Mouse (Mus musculus) MEL (cell line): ENCODE measurements around the gene Pde3a.

Source experiments
- BHLHE40 ChIP-seq: IDR thresholded peaks from 2 replicates; pipeline ENCODE4 v1.6.1; 2012; ENCODE audit warnings: low read depth, mild to moderate bottlenecking, inconsistent platforms, low read length, improper control_type of control experiment, borderline replicate concordance
- CHD1 ChIP-seq: IDR thresholded peaks from 2 replicates; pipeline ENCODE4 v1.6.1; 2012; ENCODE audit warnings: low read depth, mild to moderate bottlenecking, inconsistent platforms, low read length, improper control_type of control experiment
- CTCF ChIP-seq, 3 experiments: IDR thresholded peaks in 2 of 3; conservative IDR thresholded peaks in 1 of 3; 2 replicates each; pipeline ENCODE4 v1.5.1; 2011 to 2012; ENCODE audit warnings: low read length in 3 of 3, low read depth in 2 of 3, mild to moderate bottlenecking in 2 of 3, improper control_type of control experiment in 1 of 3, inconsistent platforms in 1 of 3, mixed read lengths in 1 of 3, moderate library complexity in 1 of 3; ENCODE audit not compliant: control insufficient read depth in 1 of 3, insufficient read depth in 1 of 3, poor library complexity in 1 of 3, severe bottlenecking in 1 of 3
- EP300 ChIP-seq, 2 experiments: IDR thresholded peaks; 2 replicates each; pipeline ENCODE4 v1.6.1; 2011; ENCODE audit warnings: improper control_type of control experiment in 2 of 2, low read length in 2 of 2, low read depth in 1 of 2, mild to moderate bottlenecking in 1 of 2
- ETS1 ChIP-seq: IDR thresholded peaks from 2 replicates; pipeline ENCODE4 v1.6.1; 2012; ENCODE audit warnings: low read depth, mild to moderate bottlenecking, inconsistent platforms, low read length, improper control_type of control experiment, moderate library complexity
- GATA1 ChIP-seq: IDR thresholded peaks from 2 replicates; pipeline ENCODE4 v1.6.1; 2011; ENCODE audit warnings: low read depth, low read length, improper control_type of control experiment
- JUND ChIP-seq: IDR thresholded peaks from 2 replicates; pipeline ENCODE4 v1.6.1; 2011; ENCODE audit warnings: low read depth, mild to moderate bottlenecking, improper control_type of control experiment, low read length
- MAX ChIP-seq: IDR thresholded peaks from 2 replicates; pipeline ENCODE4 v1.6.1; 2011; ENCODE audit warnings: low read length, improper control_type of control experiment
- MAZ ChIP-seq: IDR thresholded peaks from 2 replicates; pipeline ENCODE4 v1.6.1; 2012; ENCODE audit warnings: low read depth, mild to moderate bottlenecking, inconsistent platforms, low read length, improper control_type of control experiment
- POLR2A ChIP-seq, 2 experiments: IDR thresholded peaks; 2 replicates each; pipeline ENCODE4 v1.6.1; 2011 to 2012; ENCODE audit warnings: low read length in 2 of 2, mild to moderate bottlenecking in 2 of 2, control low read depth in 1 of 2, improper control_type of control experiment in 1 of 2, low read depth in 1 of 2, moderate library complexity in 1 of 2; ENCODE audit not compliant: control insufficient read depth in 1 of 2, insufficient read depth in 1 of 2, poor library complexity in 1 of 2
- POLR2AphosphoS2 ChIP-seq: IDR thresholded peaks from 2 replicates; pipeline ENCODE4 v1.6.1; 2011; ENCODE audit warnings: low read length, improper control_type of control experiment
- USF2 ChIP-seq, 2 experiments: IDR thresholded peaks; 2 replicates each; pipeline ENCODE4 v1.6.1; 2011 to 2012; ENCODE audit warnings: improper control_type of control experiment in 2 of 2, low read length in 2 of 2, borderline replicate concordance in 1 of 2, inconsistent platforms in 1 of 2, low read depth in 1 of 2, mild to moderate bottlenecking in 1 of 2; ENCODE audit not compliant: insufficient read depth in 1 of 2
- ZC3H11A ChIP-seq: IDR thresholded peaks from 2 replicates; pipeline ENCODE4 v1.6.1; 2012; ENCODE audit warnings: low read depth, mild to moderate bottlenecking, inconsistent platforms, low read length, improper control_type of control experiment
- ZNF384 ChIP-seq: IDR thresholded peaks from 2 replicates; pipeline ENCODE4 v1.6.1; 2012; ENCODE audit warnings: low read depth, mild to moderate bottlenecking, inconsistent platforms, low read length, improper control_type of control experiment

- no peak for TF ChIP-seq POLR2A (IDR thresholded peaks at IDR 0.05; ENCODE audit: control insufficient read depth in 1 of 2, insufficient read depth in 1 of 2, low read depth in 1 of 2, low read length in 2 of 2, poor library complexity in 1 of 2)
- no peak for TF ChIP-seq CTCF (IDR thresholded peaks at IDR 0.05 in 2 of 3, conservative IDR thresholded peaks at IDR 0.05 in 1 of 3; ENCODE audit: control insufficient read depth in 1 of 3, insufficient read depth in 1 of 3, low read depth in 2 of 3, low read length in 3 of 3, poor library complexity in 1 of 3, severe bottlenecking in 1 of 3)
- no peak for TF ChIP-seq GATA1
- no peak for TF ChIP-seq ETS1
- no peak for TF ChIP-seq USF2 (IDR thresholded peaks at IDR 0.05; ENCODE audit: borderline replicate concordance in 1 of 2, insufficient read depth in 1 of 2, low read depth in 1 of 2, low read length in 2 of 2)
- TF ChIP-seq EP300 (IDR thresholded peaks at IDR 0.05; ENCODE audit: low read depth in 1 of 2, low read length in 2 of 2): no peak
- TF ChIP-seq ZNF384: no peak
- TF ChIP-seq POLR2AphosphoS2: no peak
- TF ChIP-seq MAZ: no peak
- no peak for TF ChIP-seq BHLHE40
- no peak for TF ChIP-seq CHD1
- no peak for TF ChIP-seq JUND
- TF ChIP-seq MAX: no peak
- no peak for TF ChIP-seq ZC3H11A
These were observed 21.4 kb upstream of the Pde3a start for GRCm38 (mm10) chr6:141227658-141228005.
